Mouse (Mus musculus): Measurements from ENCODE around the gene Scgb1b2.

The Scgb1b2 gene

GRCm38 (mm10) chr7:31291721-31292120 is at the start of gene Scgb1b2:
Gene Scgb1b2, minus strand, starts transcription at chr7:31291821.
- no peak for TF ChIP-seq GATA4 (IDR thresholded peaks at IDR 0.05; ENCODE audit: insufficient replicate concordance, low read length)

- no peak for TF ChIP-seq GATA4 (IDR thresholded peaks at IDR 0.05; ENCODE audit: insufficient replicate concordance, low read length)
Measured at GRCm38 (mm10) chr7:31290208-31290607, 1.4 kb downstream of the Scgb1b2 start, which contains the start of gene Scgb2b2. Gene Scgb2b2, plus strand, starts transcription at chr7:31290508.
